Mouse (Mus musculus): ENCODE measurements at regions not wholly inside any gene's neighbourhood (a gene's known extent, or its start where the extent isn't known, plus 50 kb on each side); places are given as distances from the start of the nearest gene placed in this dataset.
"Not testable (repeated sequence)": the region's sequence is repeated elsewhere in the genome, so short reads cannot be mapped to it uniquely, and the experiment has no call there.

- H3K36me3 ChIP-seq = no peaks in the 10 kb centered on the region
- no peaks in the 10 kb centered on the region for H3K27me3 ChIP-seq (ENCODE audit: low read depth, poor library complexity, severe bottlenecking)
- H3K4me3 ChIP-seq = no peak overlapping the region
- WGBS = 93% methylated on average over 1 of the region's 1 CpGs
- H3K27ac ChIP-seq (replicated peaks) = no peak overlapping the region
- no peaks in the 10 kb centered on the region for H3K9me3 ChIP-seq (replicated peaks)
- DNase-seq (ENCODE audit: low spot score) = no peak
- no peaks in the 10 kb centered on the region for H3K4me1 ChIP-seq
Measured at GRCm38 (mm10) chr4:64432097-64432496, 385.3 kb upstream of the Tnc start.

- 0 out of 2 replicates have a peak overlapping the region, but pooled peaks have one; percentile 9 for H3K27ac ChIP-seq (replicated peaks)
- no peaks in the 10 kb centered on the region for H3K9me3 ChIP-seq (replicated peaks)
- H3K36me3 ChIP-seq = no peaks in the 10 kb centered on the region
- H3K4me1 ChIP-seq = peaks cover 7% of the 10 kb centered on the region
- no peak overlapping the region for H3K4me3 ChIP-seq
- DNase-seq (ENCODE audit: low spot score) = peak; percentile 27
- 72% methylated on average over 13 of the region's 13 CpGs for WGBS
- H3K27me3 ChIP-seq (ENCODE audit: low read depth, poor library complexity, severe bottlenecking) = no peaks in the 10 kb centered on the region
Measured at GRCm38 (mm10) chr4:64437744-64438594, 391.2 kb upstream of the Tnc start.

GRCm38 (mm10) chr4:64451442-64451841 is 404.6 kb upstream of the Tnc start:
- H3K27ac ChIP-seq (replicated peaks) = peak overlapping the region; percentile 52
- H3K27me3 ChIP-seq (ENCODE audit: low read depth, poor library complexity, severe bottlenecking) = no peaks in the 10 kb centered on the region
- no peaks in the 10 kb centered on the region for H3K36me3 ChIP-seq
- no peak overlapping the region for H3K4me3 ChIP-seq
- peaks cover 8% of the 10 kb centered on the region; the same call in 1 of the 2 replicates for H3K4me1 ChIP-seq
- 85% methylated on average over 1 of the region's 1 CpGs for WGBS
- H3K9me3 ChIP-seq (replicated peaks) = no peaks in the 10 kb centered on the region
- DNase-seq (ENCODE audit: low spot score) = no peak

GRCm38 (mm10) chr4:64451946-64452345 is 405.1 kb upstream of the Tnc start:
- Histone ChIP-seq H3K27me3 (ENCODE audit: low read depth, poor library complexity, severe bottlenecking) (no peaks in the 10 kb centered on the region), H3K36me3 (no peaks in the 10 kb centered on the region), H3K4me1 (peaks cover 8% of the 10 kb centered on the region; the same call in 1 of the 2 replicates), H3K4me3 (no peak overlapping the region), H3K27ac (replicated peaks) (peak overlapping the region; percentile 52), H3K9me3 (replicated peaks) (no peaks in the 10 kb centered on the region)
- 46% methylated on average over 1 of the region's 1 CpGs for WGBS
- DNase-seq (ENCODE audit: low spot score) = peak; percentile 13

- 98% methylated on average over 1 of the region's 1 CpGs for WGBS
- Histone ChIP-seq H3K27ac (replicated peaks) (no peak overlapping the region), H3K9me3 (replicated peaks) (no peaks in the 10 kb centered on the region), H3K4me1 (no peaks in the 10 kb centered on the region), H3K36me3 (no peaks in the 10 kb centered on the region), H3K27me3 (ENCODE audit: low read depth, poor library complexity, severe bottlenecking) (no peaks in the 10 kb centered on the region), H3K4me3 (no peak overlapping the region)
- DNase-seq (ENCODE audit: low spot score) = no peak
Measured at GRCm38 (mm10) chr4:64492260-64492962, 445.6 kb upstream of the Tnc start.

GRCm38 (mm10) chr4:64497759-64498158 is 450.9 kb upstream of the Tnc start:
- H3K4me3 ChIP-seq; H3K27me3 ChIP-seq (ENCODE audit: low read depth, poor library complexity, severe bottlenecking); H3K36me3 ChIP-seq; H3K27ac ChIP-seq (replicated peaks); H3K4me1 ChIP-seq; DNase-seq (ENCODE audit: low spot score); H3K9me3 ChIP-seq (replicated peaks): not testable (repeated sequence)

GRCm38 (mm10) chr4:64500635-64501395 is 454.0 kb upstream of the Tnc start:
- no peaks in the 10 kb centered on the region for H3K27me3 ChIP-seq (ENCODE audit: low read depth, poor library complexity, severe bottlenecking)
- DNase-seq (ENCODE audit: low spot score) = no peak
- WGBS = 91% methylated on average over 5 of the region's 5 CpGs
- H3K4me3 ChIP-seq = no peak overlapping the region
- no peak overlapping the region for H3K27ac ChIP-seq (replicated peaks)
- no peaks in the 10 kb centered on the region for H3K36me3 ChIP-seq
- no peaks in the 10 kb centered on the region for H3K4me1 ChIP-seq
- no peaks in the 10 kb centered on the region for H3K9me3 ChIP-seq (replicated peaks)

- H3K9me3 ChIP-seq (replicated peaks) = no peaks in the 10 kb centered on the region
- no peaks in the 10 kb centered on the region for H3K36me3 ChIP-seq
- no peak overlapping the region for H3K4me3 ChIP-seq
- no peaks in the 10 kb centered on the region for H3K27me3 ChIP-seq (ENCODE audit: low read depth, poor library complexity, severe bottlenecking)
- no peak overlapping the region for H3K27ac ChIP-seq (replicated peaks)
- H3K4me1 ChIP-seq = no peaks in the 10 kb centered on the region
- no peak for DNase-seq (ENCODE audit: low spot score)
Measured at GRCm38 (mm10) chr4:64521883-64522282, 475.1 kb upstream of the Tnc start.

- H3K9me3 ChIP-seq (replicated peaks) = no peaks in the 10 kb centered on the region
- H3K36me3 ChIP-seq = no peaks in the 10 kb centered on the region
- no peak for DNase-seq (ENCODE audit: low spot score)
- no peak overlapping the region for H3K4me3 ChIP-seq
- no peak overlapping the region for H3K27ac ChIP-seq (replicated peaks)
- 87% methylated on average over 4 of the region's 4 CpGs for WGBS
- no peaks in the 10 kb centered on the region for H3K27me3 ChIP-seq (ENCODE audit: low read depth, poor library complexity, severe bottlenecking)
- H3K4me1 ChIP-seq = no peaks in the 10 kb centered on the region
Measured at GRCm38 (mm10) chr4:64527724-64528332, 481.0 kb upstream of the Tnc start.

GRCm38 (mm10) chr4:64530585-64530984 is 483.8 kb upstream of the Tnc start:
- Histone ChIP-seq H3K27me3 (ENCODE audit: low read depth, poor library complexity, severe bottlenecking) (no peaks in the 10 kb centered on the region), H3K9me3 (replicated peaks) (no peaks in the 10 kb centered on the region), H3K27ac (replicated peaks) (no peak overlapping the region), H3K4me3 (no peak overlapping the region), H3K4me1 (no peaks in the 10 kb centered on the region), H3K36me3 (no peaks in the 10 kb centered on the region)
- 74% methylated on average over 4 of the region's 4 CpGs for WGBS
- no peak for DNase-seq (ENCODE audit: low spot score)

GRCm38 (mm10) chr4:64533019-64533418 is 486.2 kb upstream of the Tnc start:
- Histone ChIP-seq H3K9me3 (replicated peaks) (no peaks in the 10 kb centered on the region), H3K36me3 (no peaks in the 10 kb centered on the region), H3K4me3 (no peak overlapping the region), H3K27me3 (ENCODE audit: low read depth, poor library complexity, severe bottlenecking) (no peaks in the 10 kb centered on the region), H3K27ac (replicated peaks) (no peak overlapping the region), H3K4me1 (no peaks in the 10 kb centered on the region)
- DNase-seq (ENCODE audit: low spot score) = no peak
- 18% methylated on average over 3 of the region's 3 CpGs for WGBS

- Histone ChIP-seq H3K36me3 (no peaks in the 10 kb centered on the region), H3K4me3 (no peak overlapping the region), H3K27ac (replicated peaks) (no peak overlapping the region), H3K4me1 (no peaks in the 10 kb centered on the region), H3K9me3 (replicated peaks) (no peaks in the 10 kb centered on the region), H3K27me3 (ENCODE audit: low read depth, poor library complexity, severe bottlenecking) (no peaks in the 10 kb centered on the region)
- WGBS = 79% methylated on average over 6 of the region's 6 CpGs
- no peak for DNase-seq (ENCODE audit: low spot score)
Measured at GRCm38 (mm10) chr4:64535554-64536253, 488.9 kb upstream of the Tnc start.

Measured in midbrain, embryonic 10.5 days (tissue).